Mouse (Mus musculus): ENCODE results near the gene Nup210.
A peak's percentile ranks its signal among the peaks of the same experiment; 100 is the strongest.

Gene Nup210

GRCm38 (mm10) chr6:91116244-91117145 is at the start of gene Nup210:
Nup210 (minus strand) TSS chr6:91116829.
- peak; percentile 79 for DNase-seq (ENCODE audit: low read depth)

GRCm38 (mm10) chr6:91165210-91165609 is 48.6 kb upstream of the Nup210 start:
- peak; percentile 50 for DNase-seq (ENCODE audit: low read depth)

DNA sequence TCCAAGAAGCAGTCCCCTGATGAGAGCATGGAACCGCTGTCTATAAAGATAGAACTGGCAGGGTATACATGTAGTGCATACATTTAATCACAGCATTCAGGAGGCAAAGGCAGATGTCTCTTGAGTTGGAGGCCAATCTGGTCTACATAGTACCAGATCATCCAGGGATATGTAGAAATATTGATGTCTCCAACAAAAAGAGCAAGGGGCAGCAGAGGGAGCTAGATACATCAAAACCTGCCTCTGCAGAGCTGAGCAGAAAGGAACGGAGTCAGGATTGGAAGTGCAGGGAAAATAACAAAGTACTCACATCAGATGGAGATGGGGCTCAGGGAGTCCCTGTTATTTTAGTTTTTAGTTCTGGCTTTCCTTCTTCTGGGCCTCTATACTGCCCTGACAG is 48.0 kb upstream of the Nup210 start:
- no peak for DNase-seq (ENCODE audit: low read depth)

DNA sequence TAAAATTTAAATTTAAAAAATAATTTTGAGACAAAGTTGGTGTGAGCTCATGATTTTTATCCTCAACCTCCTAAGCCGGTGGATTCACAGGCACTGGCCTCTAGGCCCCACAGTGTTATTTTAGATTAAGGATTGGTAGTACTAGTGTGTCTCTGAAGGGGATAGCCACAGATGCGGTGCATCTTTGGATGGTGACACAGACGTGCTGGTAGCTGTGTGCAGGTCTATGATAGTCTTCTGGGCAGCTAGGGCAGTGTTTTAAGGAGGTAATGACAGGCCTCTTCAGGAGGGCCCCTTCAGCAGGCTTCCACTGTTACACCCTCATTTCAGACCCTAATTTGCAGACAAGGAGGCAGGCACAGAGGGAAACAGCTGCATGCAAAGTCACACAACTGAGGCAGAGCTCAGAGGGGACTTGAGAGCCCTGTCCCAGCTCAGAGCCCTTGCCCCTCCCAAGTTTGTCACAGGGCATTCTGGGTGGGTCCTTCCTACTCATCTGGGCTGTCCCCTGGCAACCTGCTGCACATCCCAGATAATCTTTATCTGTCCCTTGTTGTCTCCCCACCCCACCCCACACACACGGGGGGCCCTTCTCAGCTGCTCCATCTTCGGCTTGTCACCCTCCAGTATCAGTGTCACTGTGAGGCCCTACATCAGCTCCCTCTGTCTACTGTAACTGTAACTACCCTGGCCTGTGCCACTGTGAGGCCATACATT is 46.7 kb upstream of the Nup210 start:
- DNase-seq (ENCODE audit: low read depth), result peak; percentile 31

DNA sequence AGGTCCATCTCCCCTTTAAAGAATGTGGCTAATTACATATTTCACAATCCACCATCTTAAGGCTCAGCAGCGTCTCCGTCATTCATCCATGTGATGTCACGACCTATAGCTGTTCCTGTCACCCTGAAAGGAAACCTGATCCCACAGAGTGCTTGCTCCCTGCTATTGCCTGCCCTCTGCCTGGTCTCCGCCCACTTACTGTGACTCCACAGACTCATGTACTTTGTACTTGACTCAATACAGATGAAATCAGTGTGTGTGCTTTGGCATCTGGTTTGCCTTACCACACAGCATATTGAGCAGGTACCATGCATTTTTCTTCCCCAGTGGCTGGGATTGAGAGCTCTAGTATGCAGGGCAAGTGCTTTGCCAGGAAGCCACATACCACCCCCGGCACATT is 45.7 kb upstream of the Nup210 start:
- DNase-seq (ENCODE audit: low read depth), result no peak

GRCm38 (mm10) chr6:91161506-91162235 is 45.0 kb upstream of the Nup210 start:
- DNase-seq (ENCODE audit: low read depth), result no peak

GRCm38 (mm10) chr6:91160976-91161375 is 44.3 kb upstream of the Nup210 start:
- DNase-seq (ENCODE audit: low read depth), result no peak

DNA sequence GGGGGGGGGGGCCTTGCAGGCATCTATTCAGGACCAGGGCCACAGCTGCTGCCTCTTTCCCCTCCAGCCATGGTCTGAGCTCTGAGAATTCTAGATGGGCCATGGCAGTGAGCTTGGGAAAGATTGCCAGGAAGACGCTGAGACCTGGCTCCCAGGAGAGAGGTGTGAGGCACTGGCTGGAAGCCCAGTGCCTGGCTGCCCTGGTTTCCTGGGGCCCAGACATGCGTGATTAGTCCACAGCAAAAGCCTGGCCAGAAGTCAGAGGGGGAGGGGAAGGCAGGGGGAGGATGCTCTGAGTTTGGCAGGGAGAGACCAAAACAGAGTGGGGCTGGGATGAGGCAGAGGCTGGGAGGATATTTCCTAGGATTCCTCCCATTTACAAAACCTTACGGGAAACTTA is 43.8 kb upstream of the Nup210 start:
- DNase-seq (ENCODE audit: low read depth), result no peak

DNA sequence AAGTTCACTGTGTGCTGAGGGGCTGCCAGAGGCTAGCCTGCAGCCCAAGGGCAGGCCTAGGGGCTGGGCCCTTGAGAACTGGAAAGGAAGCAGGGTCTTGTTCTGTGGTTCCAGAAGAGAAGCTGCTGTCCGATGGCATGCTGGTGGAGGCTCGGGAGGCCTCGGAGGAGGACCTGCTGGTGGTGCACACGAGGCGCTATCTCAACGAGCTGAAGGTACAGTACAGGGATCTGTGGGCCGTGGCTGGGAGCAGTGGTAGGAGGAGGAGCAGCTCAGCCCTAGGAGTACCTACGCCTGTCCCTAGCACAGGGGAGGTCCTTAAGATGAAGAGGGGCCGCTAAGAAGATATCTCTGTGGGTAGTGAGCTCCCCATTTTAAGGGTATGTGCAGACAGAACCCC is 42.4 kb upstream of the Nup210 start:
- no peak for DNase-seq (ENCODE audit: low read depth)

- DNase-seq (ENCODE audit: low read depth), result no peak
Measured at GRCm38 (mm10) chr6:91157237-91157570, 40.6 kb upstream of the Nup210 start.

DNA sequence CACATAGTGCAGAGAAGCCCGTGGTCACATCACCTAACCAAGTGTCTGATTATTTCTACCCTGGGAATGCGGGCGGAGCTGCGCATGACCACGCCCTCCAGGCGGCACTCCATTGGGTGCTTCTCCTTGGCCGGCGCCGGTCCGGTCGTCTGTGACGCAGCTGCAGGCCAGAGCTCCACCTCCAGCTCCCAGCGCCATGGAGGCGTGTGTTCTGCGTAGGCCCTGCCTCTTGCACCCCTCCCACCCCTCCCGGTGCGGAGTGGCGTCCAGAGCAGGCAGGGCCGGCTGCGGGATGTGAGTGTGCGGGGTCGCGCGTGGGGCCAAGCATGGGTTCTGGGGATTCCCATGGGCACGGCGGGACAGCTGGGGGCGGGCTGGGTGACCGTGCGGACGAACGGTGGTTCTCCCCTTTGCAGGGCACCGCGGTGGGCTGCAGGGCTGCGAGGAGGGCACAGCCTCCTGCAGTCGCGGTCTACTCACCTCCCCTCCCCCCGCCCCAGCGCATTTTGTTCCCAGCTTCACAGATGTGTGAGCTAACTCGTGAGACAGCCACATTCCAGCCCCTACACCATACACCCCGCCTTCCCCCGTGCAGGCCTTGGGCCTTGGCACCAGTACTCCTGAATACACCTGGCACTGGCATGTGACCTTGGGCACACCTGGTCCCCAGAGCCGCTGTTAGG is 40.1 kb upstream of the Nup210 start, which contains the start of gene Hdac11:
TSS of gene Hdac11 (plus strand) at position 112 of the 683 bp plus-strand sequence.
- DNase-seq (ENCODE audit: low read depth), result peak; percentile 70

DNA sequence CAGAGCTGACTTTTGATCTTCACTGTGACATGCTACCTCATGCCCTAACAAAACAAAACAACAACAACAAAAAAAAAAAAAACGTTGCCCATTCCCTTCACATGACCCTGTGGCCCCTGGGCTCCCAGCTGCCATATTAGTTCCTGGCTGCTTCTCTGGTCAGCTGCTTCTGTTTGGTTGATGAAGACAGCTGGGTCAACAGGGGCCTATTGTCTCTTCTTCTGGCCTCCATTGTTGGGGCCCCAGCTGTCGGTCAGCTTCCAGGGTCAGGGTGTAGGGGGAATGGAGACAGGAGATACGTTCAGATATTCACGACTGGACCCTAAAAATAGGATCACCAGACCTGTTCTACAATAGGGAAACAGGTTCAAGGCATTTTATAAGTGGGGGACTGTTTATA is 39.4 kb upstream of the Nup210 start:
- DNase-seq (ENCODE audit: low read depth), result no peak

DNA sequence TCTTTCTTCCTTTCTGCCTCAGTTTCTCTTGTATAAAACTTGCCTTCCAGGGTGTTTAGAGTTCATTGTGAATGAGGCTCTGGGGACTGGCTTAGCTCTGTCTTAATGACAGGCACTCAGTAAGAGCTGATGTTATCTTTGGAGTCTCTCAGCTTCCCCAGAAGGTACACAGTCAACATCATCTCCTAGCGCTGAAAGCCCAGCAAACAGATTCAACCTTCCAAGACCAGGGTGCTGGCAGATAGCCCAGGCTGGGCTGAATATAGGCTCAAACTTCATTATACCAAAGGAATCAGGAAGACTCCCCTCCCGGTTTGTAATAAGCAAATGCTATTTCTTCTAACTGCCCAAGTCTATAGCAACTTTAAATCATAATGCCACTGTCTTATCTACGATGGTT is 38.7 kb upstream of the Nup210 start:
- DNase-seq (ENCODE audit: low read depth), result no peak

GRCm38 (mm10) chr6:91154685-91155084 is 38.1 kb upstream of the Nup210 start:
- DNase-seq (ENCODE audit: low read depth), result no peak

GRCm38 (mm10) chr6:91153549-91154064 is 37.0 kb upstream of the Nup210 start:
- no peak for DNase-seq (ENCODE audit: low read depth)

- no peak for DNase-seq (ENCODE audit: low read depth)
Measured at GRCm38 (mm10) chr6:91152892-91153548, 36.4 kb upstream of the Nup210 start.

DNA sequence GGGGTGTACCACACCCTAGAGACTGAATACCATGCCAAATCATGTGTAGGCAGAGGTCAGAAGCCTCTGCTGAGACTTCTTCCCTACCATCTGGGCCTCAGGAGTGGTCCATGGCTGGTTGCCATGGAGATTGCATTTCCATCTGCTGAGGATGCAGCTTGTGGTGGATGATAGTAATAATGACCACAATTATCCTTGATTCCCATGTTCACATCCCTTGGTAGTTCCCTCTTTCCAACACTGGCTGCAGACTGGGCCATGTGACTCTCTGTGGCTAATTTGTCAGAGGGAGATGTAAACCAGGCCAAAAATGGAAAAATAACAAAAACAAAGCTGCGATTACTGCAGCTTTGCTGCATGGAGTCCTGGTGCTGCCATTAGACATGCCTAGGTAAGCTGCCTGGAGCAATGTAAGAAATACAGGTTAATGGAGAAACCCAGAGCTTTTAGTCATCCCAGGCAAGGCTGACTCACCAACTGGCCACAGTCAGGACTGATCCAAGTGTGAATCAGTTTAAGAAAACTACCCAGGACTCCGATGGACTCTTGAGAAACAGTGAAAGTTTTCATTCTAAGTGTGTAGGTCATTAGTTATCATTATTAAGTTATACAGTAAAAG is 30.6 kb upstream of the Nup210 start:
- DNase-seq (ENCODE audit: low read depth), result no peak

DNA sequence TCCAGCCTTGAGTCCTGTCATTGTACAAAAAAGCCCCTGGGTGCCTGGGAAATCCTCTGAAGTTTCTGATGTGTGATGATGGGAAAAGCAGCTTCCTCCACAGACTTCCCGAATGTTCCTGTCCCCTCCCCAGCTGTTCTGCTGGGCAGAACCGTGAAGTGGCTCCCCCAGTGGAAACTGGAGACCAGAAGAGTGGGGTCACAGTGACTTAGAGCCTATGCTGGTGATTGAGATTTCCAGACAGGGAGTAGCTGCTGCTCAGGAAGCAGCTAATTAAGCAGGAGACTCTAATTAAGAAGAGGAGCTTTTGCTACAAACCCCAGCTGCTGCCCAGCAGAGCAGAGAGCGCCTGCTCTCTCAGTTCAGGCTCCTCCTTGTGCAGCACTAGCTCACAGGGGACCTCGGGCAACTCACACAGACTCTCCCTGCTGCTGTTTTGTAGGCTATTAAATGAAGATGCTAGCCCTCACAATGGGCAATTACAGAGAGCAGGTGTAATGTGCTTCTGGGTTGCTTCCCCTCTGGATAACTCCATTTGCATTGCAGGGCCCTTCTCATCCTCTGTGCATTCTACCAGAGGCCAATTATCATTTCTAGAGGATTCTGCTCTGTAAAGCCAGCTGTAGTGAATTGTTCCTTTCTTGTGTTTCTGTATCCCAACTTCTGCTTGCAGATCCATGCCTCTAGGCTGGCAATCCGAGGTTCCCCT is 30.0 kb upstream of the Nup210 start:
- no peak for DNase-seq (ENCODE audit: low read depth)

DNA sequence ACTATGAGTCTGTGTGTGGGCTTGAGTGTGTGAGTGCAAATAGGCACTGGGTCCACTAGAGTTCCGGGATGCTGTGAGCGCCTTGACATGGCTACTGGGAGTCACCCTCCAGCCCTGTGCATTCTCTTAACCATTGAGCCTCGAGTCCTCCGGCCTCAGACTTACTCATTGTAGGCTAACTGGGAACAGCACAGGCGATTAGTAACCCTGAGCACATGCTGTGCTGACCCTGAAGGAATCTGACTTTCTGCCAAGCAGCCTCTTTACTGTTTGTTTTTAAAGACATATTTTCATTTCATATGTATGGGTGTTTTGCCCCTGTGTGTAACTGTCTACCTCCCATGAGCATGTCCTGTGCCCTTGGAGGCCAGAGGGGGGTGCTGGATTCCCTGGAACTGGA is 28.9 kb upstream of the Nup210 start:
- no peak for DNase-seq (ENCODE audit: low read depth)

- no peak for DNase-seq (ENCODE audit: low read depth)
Measured at GRCm38 (mm10) chr6:91145056-91145455, 28.4 kb upstream of the Nup210 start.
